Mouse (Mus musculus) brain, embryonic 14.5 days (tissue): ENCODE measurements around the gene Paqr8.

Experiments
- CTCF ChIP-seq: fragments of 200-500 bp; IDR thresholded peaks from 2 replicates; pipeline ENCODE4 v1.5.1; 2012; ENCODE audit warnings: inconsistent platforms, mild to moderate bottlenecking, moderate library complexity, borderline replicate concordance; ENCODE audit not compliant: insufficient read depth, insufficient read length; ENCODE audit errors: extremely low read depth
- POLR2A ChIP-seq: fragments of 200-500 bp; IDR thresholded peaks from 2 replicates; pipeline ENCODE4 v1.6.1; 2012; ENCODE audit warnings: mild to moderate bottlenecking, inconsistent platforms, borderline replicate concordance; ENCODE audit not compliant: poor library complexity, insufficient read depth, insufficient read length, severe bottlenecking; ENCODE audit errors: extremely low read depth

DNA sequence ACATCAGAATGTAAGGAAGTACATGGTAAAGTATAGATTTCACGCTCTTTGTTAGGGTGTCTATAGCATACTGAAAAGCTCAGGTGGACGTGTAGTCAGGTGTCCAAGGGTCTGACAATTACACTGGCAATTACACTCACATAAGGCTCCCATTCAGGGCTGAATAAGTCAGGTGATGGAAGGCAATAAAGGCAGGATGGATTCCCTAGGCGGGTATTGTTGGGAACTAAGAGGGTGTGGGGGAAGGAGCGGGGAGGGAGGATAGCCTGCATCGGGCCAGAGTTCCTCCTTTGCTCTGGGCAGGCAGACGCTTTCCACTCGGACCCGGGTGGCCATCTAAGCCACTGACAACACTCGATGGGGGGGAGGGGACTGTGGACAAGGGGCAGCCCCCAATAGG is 22.4 kb upstream of the Paqr8 start:
- TF ChIP-seq CTCF (no peak), POLR2A (no peak)
